Mouse (Mus musculus) ES-Bruce4 (cell line): ENCODE measurements at regions not wholly inside any gene's neighbourhood (a gene's known extent, or its start where the extent isn't known, plus 50 kb on each side); places are given as distances from the start of the nearest gene placed in this dataset.

Source experiments
- H3K27ac ChIP-seq: 2 replicates; pipeline ENCODE4 v1.5.1; 2012; ENCODE audit warnings: low read length, inconsistent platforms; ENCODE audit not compliant: insufficient read depth
- H3K27me3 ChIP-seq: 2 replicates; pipeline ENCODE4 v1.6.1; 2012; ENCODE audit warnings: mild to moderate bottlenecking, low read length, inconsistent platforms; ENCODE audit not compliant: control insufficient read depth, poor library complexity, insufficient read depth, severe bottlenecking
- H3K36me3 ChIP-seq: 2 replicates; pipeline ENCODE4 v1.6.1; 2012; ENCODE audit warnings: inconsistent platforms, mild to moderate bottlenecking, low read length, moderate library complexity; ENCODE audit not compliant: control insufficient read depth, poor library complexity, insufficient read depth, severe bottlenecking
- H3K4me1 ChIP-seq: one replicate; pipeline ENCODE4 v1.8.1; 2011; ENCODE audit warnings: low read length; ENCODE audit not compliant: control insufficient read depth, insufficient read depth
- H3K4me3 ChIP-seq: 2 replicates; pipeline ENCODE4 v1.5.1; 2011; ENCODE audit warnings: low read depth, mild to moderate bottlenecking, low read length
- H3K9ac ChIP-seq: 2 replicates; pipeline ENCODE4 v1.6.1; 2012; ENCODE audit warnings: low read depth, mild to moderate bottlenecking, inconsistent platforms; ENCODE audit not compliant: poor library complexity, severe bottlenecking
- H3K9me3 ChIP-seq: replicated peaks from 2 replicates; pipeline ENCODE4 v1.6.1; 2012; ENCODE audit warnings: mild to moderate bottlenecking, low read length, inconsistent platforms; ENCODE audit not compliant: control insufficient read depth, poor library complexity, insufficient read depth, severe bottlenecking
- CTCF ChIP-seq: IDR thresholded peaks from one replicate; pipeline ENCODE4 v1.8.1; 2011; ENCODE audit warnings: low read depth, low read length
- EP300 ChIP-seq: IDR thresholded peaks from 2 replicates; pipeline ENCODE4 v1.6.1; 2011; ENCODE audit warnings: low read depth, low read length; ENCODE audit not compliant: insufficient read depth
- POLR2A ChIP-seq: IDR thresholded peaks from one replicate; pipeline ENCODE4 v1.8.1; 2011; ENCODE audit warnings: low read length; ENCODE audit not compliant: insufficient read depth

- no peak overlapping the region for H3K27ac ChIP-seq
- no peak overlapping the region for H3K4me3 ChIP-seq
- H3K9me3 ChIP-seq = no peaks in the 10 kb centered on the region
- H3K27me3 ChIP-seq = no peaks in the 10 kb centered on the region
- H3K36me3 ChIP-seq = no peaks in the 10 kb centered on the region
- H3K9ac ChIP-seq = no peak overlapping the region
- no peaks in the 10 kb centered on the region for H3K4me1 ChIP-seq
- no peak for TF ChIP-seq POLR2A
- no peak for TF ChIP-seq CTCF
- TF ChIP-seq EP300 = no peak
Observed at GRCm38 (mm10) chr3:141003561-141003960, 208.6 kb downstream of the Pdha2 start.

GRCm38 (mm10) chr3:140988247-140988646 lies 223.9 kb downstream of the Pdha2 start:
- Histone ChIP-seq H3K36me3 (no peaks in the 10 kb centered on the region), H3K4me3 (no peak overlapping the region), H3K27ac (no peak overlapping the region), H3K27me3 (no peaks in the 10 kb centered on the region), H3K9me3 (no peaks in the 10 kb centered on the region), H3K4me1 (no peaks in the 10 kb centered on the region), H3K9ac (no peak overlapping the region)
- TF ChIP-seq EP300 (no peak), CTCF (no peak), POLR2A (no peak)

GRCm38 (mm10) chr3:140973519-140973918 lies 238.6 kb downstream of the Pdha2 start:
- no peak for TF ChIP-seq POLR2A
- TF ChIP-seq EP300 = no peak
- no peak for TF ChIP-seq CTCF
- Histone ChIP-seq H3K9me3 (no peaks in the 10 kb centered on the region), H3K27ac (no peak overlapping the region), H3K36me3 (no peaks in the 10 kb centered on the region), H3K27me3 (no peaks in the 10 kb centered on the region), H3K9ac (no peak overlapping the region), H3K4me3 (no peak overlapping the region), H3K4me1 (no peaks in the 10 kb centered on the region)

- no peak overlapping the region for H3K9ac ChIP-seq
- H3K9me3 ChIP-seq = no peaks in the 10 kb centered on the region
- H3K27me3 ChIP-seq = no peaks in the 10 kb centered on the region
- H3K4me1 ChIP-seq = no peaks in the 10 kb centered on the region
- no peak overlapping the region for H3K4me3 ChIP-seq
- TF ChIP-seq EP300 = no peak
- no peak for TF ChIP-seq POLR2A
- TF ChIP-seq CTCF = no peak
- no peaks in the 10 kb centered on the region for H3K36me3 ChIP-seq
- H3K27ac ChIP-seq = no peak overlapping the region
Observed at GRCm38 (mm10) chr3:140969892-140970880, 242.0 kb downstream of the Pdha2 start.

- Histone ChIP-seq H3K27ac (no peak overlapping the region), H3K4me3 (no peak overlapping the region), H3K9me3 (no peaks in the 10 kb centered on the region), H3K9ac (no peak overlapping the region), H3K4me1 (no peaks in the 10 kb centered on the region), H3K36me3 (no peaks in the 10 kb centered on the region), H3K27me3 (no peaks in the 10 kb centered on the region)
- TF ChIP-seq EP300 (no peak), POLR2A (no peak), CTCF (no peak)
Observed at GRCm38 (mm10) chr3:140968556-140968955, 243.6 kb downstream of the Pdha2 start.

- no peaks in the 10 kb centered on the region for H3K9me3 ChIP-seq
- H3K36me3 ChIP-seq = no peaks in the 10 kb centered on the region
- H3K4me3 ChIP-seq = no peak overlapping the region
- no peak overlapping the region for H3K9ac ChIP-seq
- no peaks in the 10 kb centered on the region for H3K27me3 ChIP-seq
- TF ChIP-seq EP300 (no peak), CTCF (no peak), POLR2A (no peak)
- H3K27ac ChIP-seq = no peak overlapping the region
- H3K4me1 ChIP-seq = no peaks in the 10 kb centered on the region
Observed at GRCm38 (mm10) chr3:140957666-140958065, 254.5 kb downstream of the Pdha2 start.
